In genomic region chr10:88341368-88341767, GRCm38 (mm10) we compare ENCODE assay signal across 16 mouse cellular contexts.
"Had no signal": no experiment of that assay in that cellular context is flagged by ENCODE, and none has a peak within 500 bp of the region (broad histone marks: within the 10 kb centered on the region; RNA-seq: fewer than 3 reads in every experiment).

No protein-coding gene starts in this region.

- H3K27ac ChIP-seq: kidney, postnatal 0 days; limb, embryonic 10.5 days; limb, embryonic 13.5 days; liver, embryonic 12.5 days; liver, embryonic 15.5 days had no signal

- H3K4me2 ChIP-seq: limb, embryonic 13.5 days; liver, embryonic 12.5 days; liver, embryonic 15.5 days; midbrain, embryonic 11.5 days had no signal

- ATAC-seq: liver, embryonic 12.5 days had no signal

- DNase-seq: kidney, adult 2 months; kidney, postnatal 36 days; liver; lung, adult 18-20 months; lung, postnatal 14 days; midbrain, embryonic 14.5 days; thymus, adult 2 months; thymus, postnatal 14 days; thymus, postnatal 4 days had no signal

- H3K4me3 ChIP-seq: limb, embryonic 10.5 days; limb, embryonic 13.5 days; liver, embryonic 12.5 days; liver, embryonic 15.5 days; megakaryocyte, embryonic 14.5 days had no signal

- H3K36me3 ChIP-seq: limb, embryonic 10.5 days; limb, embryonic 13.5 days; liver, embryonic 12.5 days; liver, embryonic 15.5 days had no signal

- H3K9me3 ChIP-seq: limb, embryonic 10.5 days; limb, embryonic 13.5 days; liver, embryonic 12.5 days; liver, embryonic 15.5 days; megakaryocyte, embryonic 14.5 days had no signal

- H3K9ac ChIP-seq: limb, embryonic 13.5 days; liver, embryonic 12.5 days; liver, embryonic 15.5 days had no signal

- H3K4me1 ChIP-seq: limb, embryonic 13.5 days; liver, embryonic 15.5 days had no signal

- H3K27me3 ChIP-seq: limb, embryonic 13.5 days; liver, embryonic 12.5 days; liver, embryonic 15.5 days; megakaryocyte, embryonic 14.5 days had no signal
